Mouse (Mus musculus): Measurements from ENCODE around the gene Dab1.

- TF ChIP-seq POLR2A (IDR thresholded peaks at IDR 0.05; ENCODE audit: low read depth, low read length) (no peak), CTCF (IDR thresholded peaks at IDR 0.05; ENCODE audit: extremely low read depth, insufficient read depth, insufficient read length, insufficient replicate concordance) (no peak)
Measured at GRCm38 (mm10) chr4:103926682-103927081, 307.5 kb downstream of the Dab1 start.

Measured in spleen, adult 2 months (tissue).